13 mouse cellular contexts compared by ENCODE assay signal in the genomic region with DNA sequence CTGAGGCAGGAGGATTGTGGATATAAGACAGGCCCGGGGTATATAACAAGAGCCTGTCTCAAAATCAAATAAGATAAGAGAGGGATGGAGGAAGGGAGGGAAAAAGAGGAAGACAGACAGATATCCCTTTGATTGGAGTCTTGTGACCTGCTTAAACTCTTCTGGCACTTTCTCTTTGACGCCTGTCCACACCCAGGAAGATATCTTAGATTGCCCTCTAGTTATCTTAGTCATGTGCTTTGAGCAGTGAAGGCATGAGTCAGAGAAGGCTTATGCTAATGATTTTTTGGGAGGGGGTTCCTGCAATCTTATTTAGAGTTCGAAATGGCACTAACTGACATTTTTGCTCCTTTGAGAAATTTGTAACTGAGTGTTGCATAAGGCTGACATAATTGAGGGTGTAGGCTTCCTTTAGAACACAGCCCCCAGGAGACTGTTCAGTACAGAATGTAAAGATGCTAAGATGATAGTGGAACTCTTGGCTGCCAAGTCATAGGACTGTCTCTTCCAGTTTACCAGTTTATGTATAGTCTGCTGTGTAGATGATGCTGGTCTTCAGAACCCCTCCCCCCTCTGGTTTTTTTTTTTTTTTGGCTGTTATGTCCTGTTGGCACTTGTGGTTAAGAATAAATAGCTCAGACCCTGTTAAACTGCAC. TPM values are rescaled to one million over a fixed set of nuclear protein-coding genes. Genes with fewer than 3 reads are reported as not detected.
DNase-seq lines count a peak whose midpoint lies in the region; ATAC-seq lines count a peak whose summit lies in the region.
"Had no signal": no experiment of that assay in that cellular context is flagged by ENCODE, and none has a peak within 500 bp of the region (broad histone marks: within the 10 kb centered on the region; RNA-seq: fewer than 3 reads in every experiment).

No protein-coding gene starts in this region.

- H3K4me1 ChIP-seq in heart, embryonic 13.5 days: peaks cover 52% of the 10 kb centered on the region
- peaks cover 10% of the 10 kb centered on the region for H3K4me1 ChIP-seq in midbrain, embryonic 13.5 days (replicated peaks)
- H3K4me1 ChIP-seq in midbrain, embryonic 15.5 days: peaks cover 11% of the 10 kb centered on the region
- H3K4me1 ChIP-seq: forebrain, embryonic 15.5 days had no signal

- intact Hi-C loops in heart, postnatal 36 days (cut with DNase I): loop anchor here (10.0 kb wide), 1 partner anchor 613 kb away; no protein-coding TSS in a partner anchor

- H3K4me2 ChIP-seq in heart, embryonic 13.5 days: no peak overlapping the region
- H3K4me2 ChIP-seq in midbrain, embryonic 13.5 days (replicated peaks): no peak overlapping the region
- no peak overlapping the region for H3K4me2 ChIP-seq in midbrain, embryonic 15.5 days
- H3K4me2 ChIP-seq: forebrain, embryonic 15.5 days had no signal

- H3K36me3 ChIP-seq in heart, embryonic 13.5 days: no peaks in the 10 kb centered on the region
- no peaks in the 10 kb centered on the region for H3K36me3 ChIP-seq in midbrain, embryonic 13.5 days
- no peaks in the 10 kb centered on the region for H3K36me3 ChIP-seq in midbrain, embryonic 15.5 days (replicated peaks)
- H3K36me3 ChIP-seq: forebrain, embryonic 15.5 days had no signal

- no peak overlapping the region for H3K9ac ChIP-seq in heart, embryonic 13.5 days
- no peak overlapping the region for H3K9ac ChIP-seq in midbrain, embryonic 13.5 days (replicated peaks)
- H3K9ac ChIP-seq in midbrain, embryonic 15.5 days: no peak overlapping the region
- H3K9ac ChIP-seq: forebrain, embryonic 15.5 days had no signal

- no peak for DNase-seq in heart, postnatal 36 days
- no peak for DNase-seq in cerebellum, postnatal 36 days
- no peak for DNase-seq in urinary bladder, adult 2 months (ENCODE audit: low spot score)
- DNase-seq in layer of hippocampus, postnatal 25 days (ENCODE audit: extremely low spot score in 1 of 2, low spot score in 1 of 2): no peak
- DNase-seq: adrenal gland, postnatal 10 days; cerebellum, postnatal 25 days; kidney, adult 8-10 months; left cerebral cortex, postnatal 4 days had no signal

- no peak overlapping the region for H3K4me3 ChIP-seq in heart, embryonic 13.5 days
- H3K4me3 ChIP-seq in midbrain, embryonic 13.5 days (replicated peaks): no peak overlapping the region
- H3K4me3 ChIP-seq in midbrain, embryonic 15.5 days: no peak overlapping the region
- H3K4me3 ChIP-seq: forebrain, embryonic 15.5 days had no signal

- no peaks in the 10 kb centered on the region for H3K27me3 ChIP-seq in heart, embryonic 13.5 days (replicated peaks)
- no peaks in the 10 kb centered on the region for H3K27me3 ChIP-seq in midbrain, embryonic 13.5 days
- H3K27me3 ChIP-seq in midbrain, embryonic 15.5 days (replicated peaks): no peaks in the 10 kb centered on the region
- H3K27me3 ChIP-seq: forebrain, embryonic 15.5 days had no signal

- H3K27ac ChIP-seq in heart, embryonic 13.5 days (replicated peaks): peak overlapping the region; percentile 76
- peak overlapping the region; percentile 46; the same call in 1 of the 2 replicates for H3K27ac ChIP-seq in midbrain, embryonic 13.5 days
- H3K27ac ChIP-seq in midbrain, embryonic 15.5 days: no peak overlapping the region
- H3K27ac ChIP-seq: forebrain, embryonic 15.5 days had no signal

- ATAC-seq in heart, embryonic 13.5 days (ENCODE audit: extremely low read depth, insufficient number of reproducible peaks, low FRiP score, low TSS enrichment): no peak; the same call in 1 of the 2 replicates
- ATAC-seq in midbrain, embryonic 13.5 days: no peak
- ATAC-seq in midbrain, embryonic 15.5 days (replicated peaks): no peak
- ATAC-seq in inflammation-experienced regulatory T-cells, adult 6 months: peak; percentile 28
- ATAC-seq: forebrain, embryonic 15.5 days had no signal

- WGBS in heart, embryonic 13.5 days: 22% methylated on average over 3 of the region's 3 CpGs
- 86% methylated on average over 3 of the region's 3 CpGs for WGBS in midbrain, embryonic 13.5 days
- 75% methylated on average over 3 of the region's 3 CpGs for WGBS in midbrain, embryonic 15.5 days

- no peaks in the 10 kb centered on the region for H3K9me3 ChIP-seq in heart, embryonic 13.5 days
- H3K9me3 ChIP-seq in midbrain, embryonic 13.5 days: no peaks in the 10 kb centered on the region
- no peaks in the 10 kb centered on the region for H3K9me3 ChIP-seq in midbrain, embryonic 15.5 days
- H3K9me3 ChIP-seq: forebrain, embryonic 15.5 days had no signal

RNA-seq across cellular contexts. Expression of gene Rad51b, which starts 55.1 kb away (rescaled TPM):
- 4.8 and 5.9 TPM in 2 replicates for polyA plus RNA-seq in heart, embryonic 13.5 days (2015; fragmentation: Nextera tagmentation; extraction: Ambion mirVana)
- under 1 TPM; 0.53 to 0.60 TPM for total RNA-seq in heart, postnatal 36 days (2021)
- 3.2 and 3.3 TPM in 2 replicates for polyA plus RNA-seq in midbrain, embryonic 13.5 days (2015; fragmentation: Nextera tagmentation; extraction: Ambion mirVana)
- 1.3 and 1.4 TPM in 2 replicates for polyA plus RNA-seq in midbrain, embryonic 15.5 days (2015; fragmentation: Nextera tagmentation; extraction: Ambion mirVana)
- 1 to 10 TPM; 1.2 to 4.0 (median 3.4) TPM for polyA plus RNA-seq in inflammation-experienced regulatory T-cells, adult 6 months (2017; shearing (Covaris generic))
- polyA plus RNA-seq in urinary bladder, adult 2 months (2012; rRNA removed): 1.7 and 2.3 TPM in 2 replicates
- under 1 TPM in 1 of 2 experiments, not detected in 1; 0.30 TPM for total RNA-seq in layer of hippocampus, postnatal 25 days (2021)

RNA-seq across cellular contexts. Expression of gene Zfyve26, which starts 56.1 kb away (rescaled TPM):
- 7.4 and 8.1 TPM in 2 replicates for polyA plus RNA-seq in heart, embryonic 13.5 days (2015; fragmentation: Nextera tagmentation; extraction: Ambion mirVana)
- total RNA-seq in heart, postnatal 36 days (2021): 10 to 100 TPM; 14.2 to 17.6 TPM
- 9.0 and 13.0 TPM in 2 replicates for polyA plus RNA-seq in midbrain, embryonic 13.5 days (2015; fragmentation: Nextera tagmentation; extraction: Ambion mirVana)
- 9.5 and 12.2 TPM in 2 replicates for polyA plus RNA-seq in midbrain, embryonic 15.5 days (2015; fragmentation: Nextera tagmentation; extraction: Ambion mirVana)
- polyA plus RNA-seq in inflammation-experienced regulatory T-cells, adult 6 months (2017; shearing (Covaris generic)): 10 to 100 TPM; 12.6 to 36.8 (median 30.5) TPM
- polyA plus RNA-seq in urinary bladder, adult 2 months (2012; rRNA removed): 37.9 and 39.2 TPM in 2 replicates
- total RNA-seq in layer of hippocampus, postnatal 25 days (2021): 10 to 100 TPM; 24.6 to 29.9 TPM
